Mouse (Mus musculus): ENCODE results near the gene Aif1l.

Aif1l gene

GRCm38 (mm10) chr2:31953687-31954086 is 3.7 kb downstream of the Aif1l start:
- no peak for DNase-seq

DNA sequence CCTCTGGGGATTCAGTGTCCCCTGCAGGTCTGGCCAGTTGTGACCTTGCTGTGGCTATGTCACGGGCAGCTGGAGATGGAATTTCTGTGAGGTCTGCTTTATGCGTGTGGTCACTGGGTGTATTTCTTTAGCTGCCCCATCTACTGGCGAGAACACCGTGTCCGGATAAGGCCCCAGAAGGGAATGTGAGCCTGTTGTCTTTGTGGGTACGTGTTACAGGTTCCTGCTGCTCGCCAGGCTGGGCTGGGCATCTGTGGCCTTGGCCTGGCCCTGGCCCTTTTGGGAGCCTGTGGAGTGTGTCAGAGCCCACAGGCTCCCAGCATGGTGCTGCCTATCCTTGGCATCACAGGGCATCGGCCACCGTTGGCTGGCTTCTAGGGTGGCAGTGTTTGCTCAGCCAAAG is 4.8 kb downstream of the Aif1l start:
- DNase-seq, result peak; percentile 72

DNA sequence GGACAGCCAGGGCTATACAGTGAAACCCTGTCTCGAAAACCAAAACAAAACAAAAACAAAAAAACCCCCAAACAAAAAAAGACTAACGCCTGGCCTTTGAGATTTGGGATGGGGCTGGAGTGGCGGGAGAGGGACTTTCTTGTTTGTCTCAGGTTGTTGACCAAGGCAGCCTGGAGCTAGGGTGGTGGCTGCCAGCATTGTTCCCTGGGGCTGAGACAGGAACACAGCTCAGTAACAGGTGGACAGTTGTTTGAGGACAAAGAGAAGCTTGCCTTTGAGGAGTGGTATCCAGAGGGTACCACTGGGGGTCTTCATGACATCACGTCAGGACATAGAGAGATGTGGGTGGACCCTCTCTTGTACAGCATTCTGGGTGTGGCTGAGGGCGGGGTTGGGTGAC is 5.7 kb downstream of the Aif1l start:
- DNase-seq, result no peak

GRCm38 (mm10) chr2:31957211-31957610 is 7.3 kb downstream of the Aif1l start:
- no peak for DNase-seq

DNA sequence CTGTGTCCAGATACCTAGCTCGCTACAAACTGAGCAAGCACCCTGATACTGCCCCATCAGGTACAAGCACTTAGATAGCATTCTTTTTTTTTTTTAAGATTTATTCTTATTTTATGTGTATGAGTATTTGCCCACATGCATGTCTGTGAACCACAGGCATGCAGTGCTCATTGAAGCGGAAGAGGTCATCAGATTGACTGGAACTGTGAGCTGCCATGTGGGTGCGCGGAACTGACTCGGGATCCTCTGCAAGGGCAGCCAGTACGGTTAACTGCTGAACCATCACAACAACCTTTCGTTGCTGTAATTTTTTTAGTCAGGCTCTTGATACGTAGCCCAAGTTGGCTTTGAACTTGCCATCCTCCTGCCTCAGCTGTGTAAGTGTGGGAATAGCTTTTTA is 11.0 kb downstream of the Aif1l start:
- no peak for DNase-seq

GRCm38 (mm10) chr2:31961791-31962222 is 11.9 kb downstream of the Aif1l start:
- DNase-seq, result no peak

DNA sequence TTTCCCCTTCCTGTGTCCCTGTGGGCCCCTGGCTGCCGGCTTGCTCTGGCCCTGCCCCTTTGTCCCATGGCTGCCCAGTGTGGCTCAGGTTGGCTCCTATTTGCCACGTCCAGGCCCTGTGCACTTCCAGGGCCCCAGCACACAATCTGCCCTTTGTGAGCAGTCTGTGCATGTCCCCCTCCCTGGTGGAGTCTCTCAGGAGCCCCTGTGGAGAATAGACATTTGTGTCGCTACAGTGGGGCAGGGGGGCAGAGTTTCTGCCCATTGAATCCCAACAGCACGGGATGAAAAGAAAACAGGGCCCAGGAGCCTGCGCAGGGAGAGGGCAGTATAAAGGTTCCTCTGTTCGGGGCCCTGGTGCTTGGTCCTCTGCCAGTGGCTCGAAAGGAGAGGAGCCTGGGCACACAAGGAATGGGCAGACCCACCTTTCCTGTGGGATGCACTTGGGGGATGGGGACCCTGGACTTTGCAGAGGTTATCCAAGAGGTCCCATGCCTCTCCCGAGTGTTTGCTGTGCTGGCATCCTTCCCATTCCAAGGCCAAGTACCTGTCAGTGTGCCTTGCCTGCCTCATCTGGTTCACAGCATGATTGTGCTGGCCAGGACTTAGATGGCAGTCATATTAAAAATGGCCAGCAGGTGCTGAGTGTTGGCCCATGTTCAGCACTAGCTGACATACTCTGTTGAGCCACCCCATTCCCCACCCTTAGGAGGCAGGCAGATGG is 12.7 kb downstream of the Aif1l start:
- DNase-seq, result peak; percentile 81

- DNase-seq, result peak; percentile 75
Observed at GRCm38 (mm10) chr2:31963491-31963890, 13.6 kb downstream of the Aif1l start.

DNA sequence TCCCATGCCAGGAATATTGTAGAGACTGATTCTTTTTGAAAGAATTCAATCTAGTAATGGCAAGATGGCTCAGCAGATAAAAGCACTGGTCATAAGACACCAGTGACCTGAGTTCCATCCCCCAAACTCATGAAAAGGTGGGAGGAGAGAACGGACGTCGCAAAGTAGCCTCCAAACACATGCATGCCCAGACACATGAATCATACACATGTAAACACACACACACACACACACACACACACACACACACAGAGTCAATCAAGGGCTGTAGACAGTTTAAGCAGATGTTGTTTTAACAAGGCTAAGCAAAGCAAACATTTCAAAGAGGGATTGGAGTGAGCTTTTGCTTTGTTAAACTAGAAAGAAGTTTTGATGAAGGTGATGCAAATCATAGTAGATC is 14.3 kb downstream of the Aif1l start:
- DNase-seq, result no peak

DNA sequence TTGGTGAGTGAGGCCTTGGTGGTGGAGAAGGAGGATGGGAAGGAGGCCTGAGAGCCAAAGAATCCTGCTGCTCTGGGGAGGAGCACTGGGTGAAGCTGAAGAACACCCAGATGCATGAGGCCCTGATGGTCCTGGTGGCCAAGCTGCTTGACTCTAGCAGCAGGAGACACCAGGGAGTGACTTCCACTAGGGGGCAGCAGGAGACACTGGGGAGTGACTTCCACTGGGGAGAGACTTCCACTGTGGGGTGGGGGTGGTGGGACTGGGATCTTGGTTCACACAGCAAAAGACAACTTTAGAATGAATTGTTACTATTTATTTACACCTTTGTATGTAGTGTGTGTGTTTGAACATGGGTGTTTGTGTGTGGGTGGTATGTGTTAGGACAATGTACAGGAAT is 15.2 kb downstream of the Aif1l start:
- DNase-seq, result no peak

GRCm38 (mm10) chr2:31966801-31967200 is 16.9 kb downstream of the Aif1l start:
- no peak for DNase-seq

DNA sequence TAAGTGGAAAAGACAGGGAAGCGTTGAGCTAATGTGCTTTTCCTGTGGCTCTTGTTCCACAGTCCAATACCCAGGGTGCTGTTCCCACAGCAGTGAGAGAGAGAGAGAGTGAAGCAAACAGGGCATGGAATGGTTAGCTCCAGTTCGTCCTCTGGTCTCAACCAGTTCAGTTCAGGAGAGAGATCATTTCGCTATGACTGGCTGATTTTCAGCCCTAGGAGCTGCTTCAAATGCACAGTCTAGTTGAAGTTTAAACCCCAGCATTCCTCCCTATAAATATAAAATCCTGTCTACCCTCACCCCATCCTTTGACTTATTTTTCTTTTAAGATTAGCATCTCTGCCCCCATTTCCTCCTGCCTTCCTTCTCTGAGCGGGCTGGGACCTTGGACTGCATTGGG is 22.6 kb downstream of the Aif1l start:
- DNase-seq, result no peak

GRCm38 (mm10) chr2:31974141-31974808 is 24.3 kb downstream of the Aif1l start, which contains the start of gene Nup214:
Gene Nup214, plus strand, starts transcription at chr2:31974436.
- DNase-seq, result peak; percentile 99

- no peak for DNase-seq
Observed at GRCm38 (mm10) chr2:31974809-31975371, 25.0 kb downstream of the Aif1l start.

- no peak for DNase-seq
Observed at GRCm38 (mm10) chr2:31987774-31988173, 37.8 kb downstream of the Aif1l start.

GRCm38 (mm10) chr2:31990961-31991360 is 41.0 kb downstream of the Aif1l start:
- no peak for DNase-seq

- DNase-seq, result no peak
Observed at GRCm38 (mm10) chr2:31994896-31995295, 45.0 kb downstream of the Aif1l start.

DNA sequence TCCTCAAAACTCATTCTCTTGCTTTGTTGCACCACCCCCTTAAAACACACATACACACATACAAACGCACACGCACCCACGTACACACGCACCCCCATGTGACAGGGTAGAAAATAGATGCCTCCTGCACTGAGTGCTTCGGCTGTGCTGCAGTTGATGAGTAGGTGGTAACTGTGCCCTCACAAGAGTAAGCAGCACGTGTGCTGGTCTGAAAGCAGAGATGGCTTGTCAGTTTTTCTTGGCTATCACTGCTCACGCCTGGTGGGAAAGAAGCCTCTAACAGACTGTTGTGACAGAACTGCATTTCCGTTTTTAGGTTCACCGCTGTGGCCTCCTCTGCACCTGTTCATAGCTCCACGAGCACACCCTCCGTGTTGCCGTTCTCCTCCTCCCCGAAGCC is 46.1 kb downstream of the Aif1l start:
- no peak for DNase-seq

DNA sequence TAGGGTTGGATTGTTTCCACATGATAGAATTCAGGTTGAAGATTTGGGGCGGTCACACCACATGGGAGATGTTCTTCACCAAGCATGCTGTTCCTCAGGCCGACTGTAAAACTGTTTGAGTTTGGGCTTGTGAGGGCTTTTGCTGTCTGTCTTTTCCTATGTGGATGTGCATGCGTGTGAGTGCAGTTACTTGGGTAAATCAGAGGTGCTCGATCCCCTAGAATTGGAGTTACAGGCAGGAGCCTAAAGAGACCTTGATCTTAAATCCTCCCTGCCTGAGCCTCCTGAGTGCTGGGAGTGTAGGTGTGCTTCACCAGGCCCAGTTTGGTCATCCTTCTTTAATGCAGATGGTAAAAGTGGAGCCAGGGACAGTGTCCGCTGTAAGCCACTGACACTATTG is 47.6 kb downstream of the Aif1l start:
- DNase-seq, result no peak

GRCm38 (mm10) chr2:31998443-31998842 is 48.5 kb downstream of the Aif1l start:
- no peak for DNase-seq

DNA sequence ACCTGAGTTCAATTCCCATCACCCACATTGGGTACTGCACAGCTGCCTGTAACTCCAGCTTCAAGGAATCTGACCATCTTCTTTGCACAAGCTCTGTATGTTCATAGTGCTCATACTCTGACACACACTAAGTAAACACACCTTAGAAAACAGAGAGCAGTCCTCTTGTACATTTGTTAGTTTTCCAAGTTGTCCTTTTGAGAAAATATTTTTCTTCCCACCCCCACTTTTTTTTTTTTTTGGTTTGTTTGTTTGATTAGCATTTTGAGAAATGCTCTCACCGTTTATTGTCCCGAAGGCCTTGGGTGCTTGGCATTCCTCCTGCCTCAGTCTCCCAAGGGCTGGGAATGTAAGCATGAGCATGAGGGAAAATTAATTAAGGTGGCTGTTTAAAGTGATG is 58.4 kb downstream of the Aif1l start:
- DNase-seq, result no peak

GRCm38 (mm10) chr2:32008716-32009115 is 58.8 kb downstream of the Aif1l start:
- no peak for DNase-seq

DNA sequence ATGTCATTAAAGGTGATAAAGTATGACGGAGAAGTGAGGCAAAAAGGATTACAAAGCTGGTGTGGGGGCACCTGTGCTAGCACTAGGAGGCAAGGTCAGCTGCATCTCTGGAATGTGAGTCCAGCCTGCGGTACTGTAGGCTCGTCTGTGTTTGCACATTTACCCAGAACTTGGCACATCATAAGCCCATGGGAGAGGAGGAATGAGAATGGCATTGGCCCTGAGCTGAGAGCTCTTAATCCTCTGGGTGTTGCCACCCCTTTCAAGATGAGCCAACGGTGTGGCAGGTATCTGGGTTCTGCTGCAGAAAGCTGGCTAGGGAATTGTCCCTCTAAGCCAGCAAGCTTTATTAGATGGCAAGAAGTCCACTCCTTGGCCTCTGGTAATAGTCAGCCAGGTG is 69.8 kb downstream of the Aif1l start:
- no peak for DNase-seq

GRCm38 (mm10) chr2:32020229-32020628 is 70.3 kb downstream of the Aif1l start:
- no peak for DNase-seq

Data from cerebellum, adult 11-12 months (tissue).